Mouse (Mus musculus): ENCODE results near the gene Dennd4b.
"Not testable (repeated sequence)": the region's sequence is repeated elsewhere in the genome, so short reads cannot be mapped to it uniquely, and the experiment has no call there.

Gene Dennd4b

GRCm38 (mm10) chr3:90265034-90265931 lies at the start of gene Dennd4b:
Gene Dennd4b (plus strand): TSS chr3:90265185.
- DNase-seq (ENCODE audit: low read depth): peak; percentile 79

- no peak for DNase-seq (ENCODE audit: low read depth)
Measured at GRCm38 (mm10) chr3:90215825-90216380, 49.1 kb upstream of the Dennd4b start.

- DNase-seq (ENCODE audit: low read depth): peak; percentile 54
Measured at GRCm38 (mm10) chr3:90220088-90220487, 44.9 kb upstream of the Dennd4b start.

- DNase-seq (ENCODE audit: low read depth): no peak
Measured at GRCm38 (mm10) chr3:90220531-90220951, 44.4 kb upstream of the Dennd4b start.

- no peak for DNase-seq (ENCODE audit: low read depth)
Measured at GRCm38 (mm10) chr3:90221123-90221522, 43.9 kb upstream of the Dennd4b start.

GRCm38 (mm10) chr3:90222455-90222854 lies 42.5 kb upstream of the Dennd4b start:
- no peak for DNase-seq (ENCODE audit: low read depth)

- DNase-seq (ENCODE audit: low read depth): no peak
Measured at GRCm38 (mm10) chr3:90222941-90223340, 42.0 kb upstream of the Dennd4b start.

GRCm38 (mm10) chr3:90224331-90224730 lies 40.7 kb upstream of the Dennd4b start:
- no peak for DNase-seq (ENCODE audit: low read depth)

- no peak for DNase-seq (ENCODE audit: low read depth)
Measured at GRCm38 (mm10) chr3:90231075-90231474, 33.9 kb upstream of the Dennd4b start.

GRCm38 (mm10) chr3:90231507-90232333 lies 33.3 kb upstream of the Dennd4b start, which contains the start of gene Jtb:
Gene Jtb (plus strand): TSS chr3:90231597.
- DNase-seq (ENCODE audit: low read depth): peak; percentile 90

- DNase-seq (ENCODE audit: low read depth): no peak
Measured at GRCm38 (mm10) chr3:90241251-90241650, 23.7 kb upstream of the Dennd4b start.

- DNase-seq (ENCODE audit: low read depth): no peak
Measured at GRCm38 (mm10) chr3:90241669-90242358, 23.2 kb upstream of the Dennd4b start.

- no peak for DNase-seq (ENCODE audit: low read depth)
Measured at GRCm38 (mm10) chr3:90242984-90243775, 21.8 kb upstream of the Dennd4b start, which contains the start of gene Creb3l4. Gene Creb3l4 (minus strand): TSS chr3:90243512.

- no peak for DNase-seq (ENCODE audit: low read depth)
Measured at GRCm38 (mm10) chr3:90245406-90245805, 19.6 kb upstream of the Dennd4b start.

GRCm38 (mm10) chr3:90247630-90247959 lies 17.4 kb upstream of the Dennd4b start:
- DNase-seq (ENCODE audit: low read depth): no peak

- DNase-seq (ENCODE audit: low read depth): peak; percentile 93
Measured at GRCm38 (mm10) chr3:90247960-90248745, 16.8 kb upstream of the Dennd4b start, which contains the start of gene Slc39a1. Gene Slc39a1 (plus strand): TSS chr3:90248172.

- no peak for DNase-seq (ENCODE audit: low read depth)
Measured at GRCm38 (mm10) chr3:90248746-90249100, 16.3 kb upstream of the Dennd4b start.

- no peak for DNase-seq (ENCODE audit: low read depth)
Measured at GRCm38 (mm10) chr3:90250791-90251190, 14.2 kb upstream of the Dennd4b start.

GRCm38 (mm10) chr3:90251731-90252226 lies 13.2 kb upstream of the Dennd4b start:
- DNase-seq (ENCODE audit: low read depth): not testable (repeated sequence)

- not testable (repeated sequence) for DNase-seq (ENCODE audit: low read depth)
Measured at GRCm38 (mm10) chr3:90252659-90253058, 12.3 kb upstream of the Dennd4b start.

Measured in c-Kit-positive CD71-negative TER-119-negative erythroid progenitor cells, embryonic 14.5 days (primary cell).